Mouse (Mus musculus): ENCODE data around the gene Med1. TPM values are rescaled to one million over a fixed set of nuclear protein-coding genes. Genes with fewer than 3 reads are reported as not detected.

Gene Med1
- polyA plus RNA-seq, 2 experiments from 2014 or later: 60.6 to 70.5 TPM

GRCm38 (mm10) chr11:98148551-98149301 is 44.4 kb downstream of the Med1 start:
- peak; percentile 4 for ATAC-seq

- ATAC-seq: no peak
Measured at GRCm38 (mm10) chr11:98145856-98146255, 47.2 kb downstream of the Med1 start.

GRCm38 (mm10) chr11:98142545-98142944 is 50.5 kb downstream of the Med1 start:
- ATAC-seq: no peak

DNA sequence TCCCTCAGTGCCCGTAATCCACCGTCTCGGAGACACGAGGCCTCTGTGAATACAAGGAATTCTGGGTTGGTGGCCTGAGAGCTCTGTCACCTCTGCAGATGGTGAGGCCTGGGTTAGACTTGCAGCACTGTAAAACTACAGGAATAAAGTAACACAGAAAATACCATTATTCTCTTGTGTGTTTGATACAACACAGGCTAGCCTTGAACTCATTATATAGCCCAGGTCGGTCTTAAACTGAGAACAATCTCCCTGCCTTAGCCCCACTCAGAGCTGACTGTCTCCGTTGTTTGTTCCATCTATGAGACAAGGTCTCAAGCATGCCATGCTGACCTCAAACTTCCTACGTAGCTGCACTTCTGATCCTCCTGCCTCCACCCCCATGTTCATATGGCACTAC is 54.2 kb downstream of the Med1 start:
- no peak for ATAC-seq

- no peak for ATAC-seq
Measured at GRCm38 (mm10) chr11:98137836-98138235, 55.3 kb downstream of the Med1 start.

- ATAC-seq: no peak
Measured at GRCm38 (mm10) chr11:98134951-98135350, 58.1 kb downstream of the Med1 start.

GRCm38 (mm10) chr11:98123424-98123823 is 69.7 kb downstream of the Med1 start:
- ATAC-seq: no peak

- ATAC-seq: no peak
Measured at GRCm38 (mm10) chr11:98114363-98114762, 78.7 kb downstream of the Med1 start.

DNA sequence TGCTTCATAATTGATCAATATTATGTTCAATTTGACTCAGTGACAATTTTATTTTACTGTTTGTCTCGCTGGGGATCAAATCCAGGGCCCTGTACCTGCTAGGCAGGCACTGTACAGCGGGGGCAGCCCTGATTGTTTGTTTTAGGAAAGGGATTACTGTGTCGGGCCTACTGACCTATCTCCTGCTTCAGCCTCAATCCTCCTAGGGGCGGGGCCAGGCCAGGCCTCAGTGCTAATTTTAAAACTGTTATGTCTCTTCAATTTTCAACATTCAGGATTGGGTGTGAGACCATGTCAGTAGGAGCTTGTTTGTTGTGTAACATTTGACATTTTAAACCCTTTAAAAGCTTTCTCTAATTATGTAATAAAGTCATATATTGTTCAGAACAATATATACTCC is 79.6 kb downstream of the Med1 start:
- no peak for ATAC-seq

DNA sequence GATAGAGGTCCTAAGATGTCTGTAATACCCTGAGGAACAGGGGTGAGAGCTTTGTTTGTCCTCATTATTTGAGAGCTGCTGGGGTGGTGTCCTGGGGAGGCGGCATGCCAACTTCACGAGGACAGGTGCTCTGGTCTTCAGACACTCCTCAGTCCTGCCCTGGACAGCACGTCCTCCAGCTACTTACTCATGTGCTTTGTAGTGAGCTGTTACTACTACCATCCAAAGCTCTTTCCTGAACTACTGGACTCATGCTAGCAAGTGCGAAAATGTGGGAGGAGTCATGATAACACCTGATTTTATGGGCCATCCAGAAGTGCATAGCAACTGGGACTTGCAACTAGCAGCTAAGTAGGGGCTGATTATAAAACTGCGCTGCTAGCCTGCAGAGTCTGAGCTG is 83.4 kb downstream of the Med1 start:
- no peak for ATAC-seq

Other genes with a start within 250 kb of the Med1 start
- 1 to 10 TPM; 5.8 to 6.4 TPM for gene Plxdc1, start 206.8 kb downstream of the Med1 start, polyA plus RNA-seq (2017; shearing (Covaris generic))
- 10 to 100 TPM; 70.4 to 78.5 TPM for gene Arl5c, start 197.1 kb downstream of the Med1 start, polyA plus RNA-seq (2017; shearing (Covaris generic))
- 1 to 10 TPM; 1.4 to 2.9 TPM for gene Cacnb1, start 170.3 kb downstream of the Med1 start, polyA plus RNA-seq (2017; shearing (Covaris generic))
- gene Rpl19, start 166.6 kb downstream of the Med1 start, polyA plus RNA-seq (2017; shearing (Covaris generic)): 1,000 to 10,000 TPM; 3,386 to 3,946 TPM
- under 1 TPM in 1 of 2 experiments, not detected in 1; 0.37 TPM for gene Stac2, start 139.8 kb downstream of the Med1 start, polyA plus RNA-seq (2017; shearing (Covaris generic))
- gene Fbxl20, start 42.9 kb downstream of the Med1 start, polyA plus RNA-seq (2017; shearing (Covaris generic)): 1 to 10 TPM; 7.7 to 8.4 TPM
- 10 to 100 TPM; 24.6 to 24.9 TPM for gene Cdk12, start 9.8 kb upstream of the Med1 start, polyA plus RNA-seq (2017; shearing (Covaris generic))
- gene Neurod2, start 136.4 kb upstream of the Med1 start, polyA plus RNA-seq (2017; shearing (Covaris generic)): not detected
- not detected for gene Ppp1r1b, start 155.1 kb upstream of the Med1 start, polyA plus RNA-seq (2017; shearing (Covaris generic))
- 10 to 100 TPM; 33.3 to 42.1 TPM for gene Stard3, start 165.1 kb upstream of the Med1 start, polyA plus RNA-seq (2017; shearing (Covaris generic))
- gene Tcap, start 190.5 kb upstream of the Med1 start, polyA plus RNA-seq (2017; shearing (Covaris generic)): not detected
- not detected for gene Pnmt, start 193.2 kb upstream of the Med1 start, polyA plus RNA-seq (2017; shearing (Covaris generic))
- 1 to 10 TPM; 3.3 to 4.0 TPM for gene Pgap3, start 207.2 kb upstream of the Med1 start, polyA plus RNA-seq (2017; shearing (Covaris generic))
- under 1 TPM in 1 of 2 experiments, not detected in 1; 0.07 TPM for gene Erbb2, start 219.2 kb upstream of the Med1 start, polyA plus RNA-seq (2017; shearing (Covaris generic))
- 100 to 1,000 TPM; 161 to 193 TPM for gene Mien1, start 245.7 kb upstream of the Med1 start, polyA plus RNA-seq (2017; shearing (Covaris generic))

All from activated CD4-positive, CD25-positive, alpha-beta regulatory T cell, adult 4 months (primary cell).